Mouse (Mus musculus) liver, embryonic 14.5 days (tissue): ENCODE measurements around the gene Mdm2. TPM values are rescaled to one million over a fixed set of nuclear protein-coding genes. Genes with fewer than 3 reads are reported as not detected.

Source experiments
- ATAC-seq: fragments of 200-750 bp; cut with Nextera tagmentation; 2 replicates; pipeline ENCODE4 v1.8.0; 2017; ENCODE audit warnings: moderate number of reproducible peaks, mild to moderate bottlenecking, moderate library complexity; ENCODE audit not compliant: insufficient read depth
- DNase-seq, 3 experiments: peaks; one replicate each; pipeline ENCODE4 v3.0.0-alpha.2; 2012 to 2013; ENCODE audit warnings: low read depth in 3 of 3, low spot score in 3 of 3
- H3K27ac ChIP-seq: fragments of 300-500 bp; sonication (generic); 2 replicates; pipeline ENCODE4 v1.5.1; 2014; ENCODE audit warnings: moderate library complexity, mild to moderate bottlenecking, control low read depth, inconsistent platforms
- H3K27me3 ChIP-seq: fragments of 300-500 bp; sonication (generic); 2 replicates; pipeline ENCODE4 v1.6.1; 2014; ENCODE audit warnings: mild to moderate bottlenecking, low read length, moderate library complexity; ENCODE audit not compliant: control insufficient read depth, insufficient read depth
- H3K36me3 ChIP-seq: fragments of 300-500 bp; sonication (generic); replicated peaks from 2 replicates; pipeline ENCODE4 v1.6.1; 2014; ENCODE audit warnings: low read depth; ENCODE audit not compliant: control insufficient read depth, insufficient read depth
- H3K4me1 ChIP-seq, 2 experiments: fragments of 200-500 bp in 1 of 2; fragments of 300-500 bp in 1 of 2; sonication (generic) in 1 of 2; replicated peaks; 2 replicates each; pipeline ENCODE4 v1.6.1; 2012 to 2014; ENCODE audit warnings: antibody characterized with exemption in 1 of 2, inconsistent platforms in 1 of 2, low read length in 1 of 2; ENCODE audit not compliant: control insufficient read depth in 2 of 2, insufficient read depth in 2 of 2
- H3K4me2 ChIP-seq: fragments of 300-500 bp; sonication (generic); 2 replicates; pipeline ENCODE4 v1.6.1; 2014; ENCODE audit warnings: low read depth, mild to moderate bottlenecking, control low read depth, moderate library complexity
- H3K4me3 ChIP-seq, 2 experiments: fragments of 200-500 bp in 1 of 2; fragments of 300-500 bp in 1 of 2; sonication (generic) in 1 of 2; 2 replicates each; pipeline ENCODE4 v1.5.1; 2012 to 2014; ENCODE audit warnings: low read depth in 2 of 2, low read length in 2 of 2, mild to moderate bottlenecking in 2 of 2, control low read depth in 1 of 2, inconsistent platforms in 1 of 2, moderate library complexity in 1 of 2; ENCODE audit not compliant: insufficient read depth in 1 of 2
- H3K9ac ChIP-seq: fragments of 300-500 bp; sonication (generic); replicated peaks from 2 replicates; pipeline ENCODE4 v1.6.1; 2014; ENCODE audit warnings: mild to moderate bottlenecking, control low read depth, moderate library complexity
- H3K9me3 ChIP-seq: fragments of 300-500 bp; sonication (generic); 2 replicates; pipeline ENCODE4 v1.6.1; 2016; ENCODE audit warnings: low read length, mixed read lengths; ENCODE audit not compliant: control insufficient read depth
- CTCF ChIP-seq: IDR thresholded peaks from 2 replicates; pipeline ENCODE4 v1.5.1; 2016; ENCODE audit warnings: antibody characterized with exemption, low read depth, control low read depth
- EP300 ChIP-seq: IDR thresholded peaks from 2 replicates; pipeline ENCODE4 v1.6.1; 2016; ENCODE audit warnings: antibody characterized with exemption, low read depth
- WGBS: fragments of 180-500 bp; shearing (Covaris S2); extraction: QIAGEN DNeasy Blood & Tissue Kit; methylation state at CpG from one replicate; pipeline ENCODE4 v1.1.7; 2014; ENCODE audit not compliant: insufficient replicate concordance; 5-methylcytosine and 5-hydroxymethylcytosine counted together
- polyA plus RNA-seq, 2 experiments: library from polyadenylated mRNA; depleted of rRNA in 1 of 2; stranded (reverse) in 1 of 2; unstranded in 1 of 2; fragments of >200 nt; fragmentation: Nextera tagmentation in 1 of 2; extraction: Ambion mirVana in 1 of 2; gene quantifications; 2 replicates each; pipeline versions ENCODE4 v1.2.1 to v1.2.3; 2012 to 2014

Mdm2 gene
- polyA plus RNA-seq, 2 experiments = 12.8 to 20.0 TPM

DNA sequence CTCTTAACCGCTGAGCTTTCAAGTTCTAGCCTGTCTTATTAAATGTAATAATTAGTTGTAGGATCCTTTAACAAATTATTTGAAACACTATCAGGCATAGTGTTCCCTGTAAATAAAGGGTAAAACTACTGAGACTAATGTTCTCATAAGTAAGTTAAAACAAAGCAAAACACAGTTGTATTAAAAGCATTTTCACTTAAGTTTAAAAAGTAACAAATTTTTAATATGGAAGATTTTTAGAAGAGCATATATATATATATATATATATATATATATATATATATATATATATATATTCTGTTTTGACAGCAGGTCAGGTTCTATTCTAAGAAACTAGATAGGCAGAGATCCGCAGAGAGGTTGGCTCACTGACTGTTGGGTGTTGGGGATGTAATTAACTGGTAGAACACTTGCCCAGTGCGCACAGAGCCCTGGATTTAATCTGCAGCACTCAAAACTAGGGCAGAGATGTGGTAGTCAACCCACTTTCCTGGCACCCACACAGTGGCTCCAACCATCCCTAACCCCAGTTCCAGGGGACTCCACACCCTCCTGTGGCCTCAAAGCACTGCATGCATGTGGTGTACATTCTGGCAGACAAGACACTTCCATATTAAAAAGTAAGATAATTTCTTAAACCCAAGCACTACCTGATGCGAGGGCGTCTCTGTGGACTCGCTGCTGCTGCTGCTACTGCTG, 16.2 kb downstream of the Mdm2 start:
- ATAC-seq (no peak), DNase-seq (no peak)
- Histone ChIP-seq H3K27me3 (no peaks in the 10 kb centered on the region), H3K36me3 (peaks cover 89% of the 10 kb centered on the region), H3K9me3 (peaks cover 3% of the 10 kb centered on the region), H3K9ac (no peak overlapping the region), H3K27ac (no peak overlapping the region), H3K4me1 (no peaks in the 10 kb centered on the region), H3K4me3 (no peak overlapping the region), H3K4me2 (no peak overlapping the region)
- WGBS = 89% methylated on average over 6 of the region's 6 CpGs
- no peak for TF ChIP-seq CTCF
- no peak for TF ChIP-seq EP300

DNA sequence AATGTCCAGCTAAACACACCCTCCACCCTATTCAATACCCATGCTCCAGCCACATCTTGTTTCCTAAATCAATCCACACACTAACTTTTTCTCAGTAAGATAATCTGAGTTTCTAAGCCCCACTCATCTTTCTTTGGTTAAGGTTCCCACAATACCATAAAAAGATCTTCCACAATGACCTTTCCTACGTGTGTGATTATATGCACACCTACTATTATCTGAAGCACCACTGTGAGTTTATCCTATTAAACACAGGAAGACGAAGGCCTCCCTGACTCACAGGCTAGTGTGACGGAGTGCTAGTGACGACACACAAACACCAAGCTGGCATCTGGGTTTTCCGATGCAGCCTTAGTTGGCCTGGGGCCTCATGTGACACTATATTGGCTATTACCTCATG, 17.6 kb downstream of the Mdm2 start:
- Histone ChIP-seq H3K4me3 (no peak overlapping the region), H3K4me1 (no peaks in the 10 kb centered on the region), H3K36me3 (peaks cover 81% of the 10 kb centered on the region), H3K27ac (no peak overlapping the region), H3K4me2 (no peak overlapping the region), H3K27me3 (no peaks in the 10 kb centered on the region), H3K9me3 (peaks cover 3% of the 10 kb centered on the region), H3K9ac (no peak overlapping the region)
- DNase-seq (no peak), ATAC-seq (no peak)
- 86% methylated on average over 5 of the region's 5 CpGs for WGBS
- TF ChIP-seq CTCF (no peak), EP300 (no peak)

DNA sequence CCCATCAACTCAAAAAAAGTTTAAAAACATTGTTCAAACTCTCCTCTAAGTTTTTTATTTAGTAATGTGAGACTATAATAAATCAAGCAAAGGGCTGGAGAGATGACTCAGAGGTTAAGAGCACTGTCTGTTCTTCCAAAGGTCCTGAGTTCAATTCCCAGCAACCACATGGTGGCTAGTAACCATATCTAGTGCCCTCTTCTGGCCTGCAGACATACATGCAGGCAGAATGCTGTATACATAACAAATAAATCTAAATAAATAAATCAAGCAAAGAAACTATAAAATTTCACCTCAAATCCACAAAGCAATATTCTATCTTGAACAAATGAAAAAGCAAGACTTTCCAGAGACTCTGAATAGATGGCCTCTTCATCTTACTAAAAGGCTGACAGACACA, 18.4 kb downstream of the Mdm2 start:
- Histone ChIP-seq H3K4me2 (no peak overlapping the region), H3K36me3 (peaks cover 73% of the 10 kb centered on the region), H3K9me3 (no peaks in the 10 kb centered on the region)

DNA sequence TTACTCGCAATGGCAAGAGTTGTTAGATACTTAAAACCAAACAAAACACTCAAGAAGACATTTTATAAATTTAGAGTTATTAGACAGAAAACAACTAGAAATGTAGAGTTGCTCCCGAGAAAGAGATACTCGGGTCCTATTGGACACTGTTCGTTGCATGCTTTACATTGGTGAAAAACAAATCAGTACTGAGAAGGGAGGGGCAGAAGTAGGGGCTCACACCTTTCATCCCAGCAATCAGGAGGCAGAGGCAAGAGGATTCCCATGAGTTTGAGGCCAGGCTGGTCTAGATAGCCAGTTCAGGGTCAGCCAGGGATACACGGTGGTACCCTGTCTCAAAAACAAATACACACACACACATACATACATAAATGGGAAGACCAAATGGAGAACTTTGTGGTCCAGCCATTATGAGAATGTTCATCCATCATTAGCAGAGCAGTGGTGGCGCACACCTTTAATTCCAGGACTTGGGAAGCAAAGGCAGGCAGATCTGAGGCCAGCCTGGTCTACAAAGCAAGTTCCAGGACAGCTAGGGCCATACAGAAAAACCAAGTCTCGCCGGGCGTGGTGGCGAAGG, 19.1 kb downstream of the Mdm2 start:
- peaks cover 66% of the 10 kb centered on the region for H3K36me3 ChIP-seq
- H3K27me3 ChIP-seq = no peaks in the 10 kb centered on the region
- no peak overlapping the region for H3K4me2 ChIP-seq
- no peak for TF ChIP-seq CTCF
- no peak for TF ChIP-seq EP300
- H3K4me1 ChIP-seq = no peaks in the 10 kb centered on the region
- H3K9ac ChIP-seq = no peak overlapping the region
- 88% methylated on average over 10 of the region's 10 CpGs for WGBS
- DNase-seq = no peak
- no peak for ATAC-seq
- H3K9me3 ChIP-seq = no peaks in the 10 kb centered on the region
- no peak overlapping the region for H3K27ac ChIP-seq
- no peak overlapping the region for H3K4me3 ChIP-seq

More for the DNA sequence above, 18.4 kb downstream of the Mdm2 start:
- TF ChIP-seq EP300 = no peak
- TF ChIP-seq CTCF = peak; percentile 27; the same call in 1 of the 2 replicates
- Histone ChIP-seq H3K27me3 (no peaks in the 10 kb centered on the region), H3K27ac (no peak overlapping the region), H3K4me3 (no peak overlapping the region), H3K4me1 (no peaks in the 10 kb centered on the region), H3K9ac (no peak overlapping the region)
- no peak for DNase-seq
- no peak for ATAC-seq

- DNase-seq (no peak), ATAC-seq (no peak)
- WGBS = 85% methylated on average over 3 of the region's 3 CpGs
- no peak for TF ChIP-seq CTCF
- Histone ChIP-seq H3K4me3 (no peak overlapping the region), H3K27ac (no peak overlapping the region), H3K36me3 (peaks cover 60% of the 10 kb centered on the region), H3K4me2 (no peak overlapping the region), H3K27me3 (no peaks in the 10 kb centered on the region), H3K9me3 (no peaks in the 10 kb centered on the region), H3K4me1 (no peaks in the 10 kb centered on the region), H3K9ac (no peak overlapping the region)
These were observed 19.7 kb downstream of the Mdm2 start for GRCm38 (mm10) chr10:117690770-117691296.
